Mouse (Mus musculus): ENCODE results near the gene Garnl3. TPM values are rescaled to one million over a fixed set of nuclear protein-coding genes. Genes with fewer than 3 reads are reported as not detected.
A peak's percentile ranks its signal among the peaks of the same experiment; 100 is the strongest.

Gene Garnl3
- polyA plus RNA-seq, 1 experiment: 46.5 TPM

- no peaks in the 10 kb centered on the region; the same call in none of the 2 replicates for H3K36me3 ChIP-seq (ENCODE audit: control insufficient read depth, insufficient read depth, low read length)
- TF ChIP-seq POLR2A (IDR thresholded peaks at IDR 0.05; ENCODE audit: control insufficient read depth, low read depth, low read length): no peak
- TF ChIP-seq CTCF (IDR thresholded peaks at IDR 0.05; ENCODE audit: control insufficient read depth, insufficient read depth, insufficient replicate concordance, low read depth, low read length): no peak
- no peaks in the 10 kb centered on the region for H3K27me3 ChIP-seq (ENCODE audit: control insufficient read depth, insufficient read depth, low read length)
- no peak overlapping the region for H3K4me3 ChIP-seq (ENCODE audit: control insufficient read depth, low read depth, low read length)
- no peak overlapping the region for H3K27ac ChIP-seq (ENCODE audit: control insufficient read depth, insufficient read depth, low read depth, low read length)
- no peaks in the 10 kb centered on the region for H3K4me1 ChIP-seq (ENCODE audit: control insufficient read depth, insufficient read depth, low read length)
These were observed 142.1 kb downstream of the Garnl3 start for GRCm38 (mm10) chr2:32989376-32989775.

GRCm38 (mm10) chr2:32985844-32986243, 145.6 kb downstream of the Garnl3 start:
- Histone ChIP-seq H3K27ac (ENCODE audit: control insufficient read depth, insufficient read depth, low read depth, low read length) (no peak overlapping the region), H3K4me3 (ENCODE audit: control insufficient read depth, low read depth, low read length) (no peak overlapping the region), H3K36me3 (ENCODE audit: control insufficient read depth, insufficient read depth, low read length) (no peaks in the 10 kb centered on the region; the same call in 1 of the 2 replicates), H3K4me1 (ENCODE audit: control insufficient read depth, insufficient read depth, low read length) (peaks cover 9% of the 10 kb centered on the region), H3K27me3 (ENCODE audit: control insufficient read depth, insufficient read depth, low read length) (no peaks in the 10 kb centered on the region)
- TF ChIP-seq CTCF (IDR thresholded peaks at IDR 0.05; ENCODE audit: control insufficient read depth, insufficient read depth, insufficient replicate concordance, low read depth, low read length) (no peak), POLR2A (IDR thresholded peaks at IDR 0.05; ENCODE audit: control insufficient read depth, low read depth, low read length) (no peak)

- Histone ChIP-seq H3K27me3 (ENCODE audit: control insufficient read depth, insufficient read depth, low read length) (no peaks in the 10 kb centered on the region), H3K4me1 (ENCODE audit: control insufficient read depth, insufficient read depth, low read length) (peaks cover 10% of the 10 kb centered on the region), H3K36me3 (ENCODE audit: control insufficient read depth, insufficient read depth, low read length) (no peaks in the 10 kb centered on the region; the same call in 1 of the 2 replicates), H3K4me3 (ENCODE audit: control insufficient read depth, low read depth, low read length) (no peak overlapping the region), H3K27ac (ENCODE audit: control insufficient read depth, insufficient read depth, low read depth, low read length) (no peak overlapping the region)
- no peak for TF ChIP-seq CTCF (IDR thresholded peaks at IDR 0.05; ENCODE audit: control insufficient read depth, insufficient read depth, insufficient replicate concordance, low read depth, low read length)
- TF ChIP-seq POLR2A (IDR thresholded peaks at IDR 0.05; ENCODE audit: control insufficient read depth, low read depth, low read length): no peak
These were observed 147.8 kb downstream of the Garnl3 start for GRCm38 (mm10) chr2:32983617-32984016.

GRCm38 (mm10) chr2:32982700-32983099, 148.8 kb downstream of the Garnl3 start:
- no peaks in the 10 kb centered on the region; the same call in 1 of the 2 replicates for H3K36me3 ChIP-seq (ENCODE audit: control insufficient read depth, insufficient read depth, low read length)
- peak overlapping the region; percentile 23; the same call in 1 of the 2 replicates for H3K27ac ChIP-seq (ENCODE audit: control insufficient read depth, insufficient read depth, low read depth, low read length)
- no peak for TF ChIP-seq POLR2A (IDR thresholded peaks at IDR 0.05; ENCODE audit: control insufficient read depth, low read depth, low read length)
- no peak for TF ChIP-seq CTCF (IDR thresholded peaks at IDR 0.05; ENCODE audit: control insufficient read depth, insufficient read depth, insufficient replicate concordance, low read depth, low read length)
- H3K27me3 ChIP-seq (ENCODE audit: control insufficient read depth, insufficient read depth, low read length): no peaks in the 10 kb centered on the region
- peak overlapping the region; percentile 89 for H3K4me3 ChIP-seq (ENCODE audit: control insufficient read depth, low read depth, low read length)
- H3K4me1 ChIP-seq (ENCODE audit: control insufficient read depth, insufficient read depth, low read length): peaks cover 10% of the 10 kb centered on the region

GRCm38 (mm10) chr2:32981725-32982271, 149.7 kb downstream of the Garnl3 start, which contains the start of gene Slc2a8:
Gene Slc2a8 (minus strand): TSS chr2:32982083.
- Histone ChIP-seq H3K27ac (ENCODE audit: control insufficient read depth, insufficient read depth, low read depth, low read length) (peak within 1 kb of the TSS; percentile 45; the same call in 1 of the 2 replicates), H3K27me3 (ENCODE audit: control insufficient read depth, insufficient read depth, low read length) (no peaks in the 10 kb centered on the region), H3K4me1 (ENCODE audit: control insufficient read depth, insufficient read depth, low read length) (peaks cover 10% of the 10 kb centered on the region), H3K4me3 (ENCODE audit: control insufficient read depth, low read depth, low read length) (peak within 1 kb of the TSS; percentile 89), H3K36me3 (ENCODE audit: control insufficient read depth, insufficient read depth, low read length) (no peaks in the 10 kb centered on the region; the same call in 1 of the 2 replicates)
- TF ChIP-seq POLR2A (IDR thresholded peaks at IDR 0.05; ENCODE audit: control insufficient read depth, low read depth, low read length) (peak; percentile 89), CTCF (IDR thresholded peaks at IDR 0.05; ENCODE audit: control insufficient read depth, insufficient read depth, insufficient replicate concordance, low read depth, low read length) (no peak)

- Histone ChIP-seq H3K27me3 (ENCODE audit: control insufficient read depth, insufficient read depth, low read length) (no peaks in the 10 kb centered on the region), H3K4me3 (ENCODE audit: control insufficient read depth, low read depth, low read length) (peak overlapping the region; percentile 89), H3K27ac (ENCODE audit: control insufficient read depth, insufficient read depth, low read depth, low read length) (no peak overlapping the region), H3K4me1 (ENCODE audit: control insufficient read depth, insufficient read depth, low read length) (peaks cover 10% of the 10 kb centered on the region), H3K36me3 (ENCODE audit: control insufficient read depth, insufficient read depth, low read length) (no peaks in the 10 kb centered on the region; the same call in 1 of the 2 replicates)
- no peak for TF ChIP-seq POLR2A (IDR thresholded peaks at IDR 0.05; ENCODE audit: control insufficient read depth, low read depth, low read length)
- no peak for TF ChIP-seq CTCF (IDR thresholded peaks at IDR 0.05; ENCODE audit: control insufficient read depth, insufficient read depth, insufficient replicate concordance, low read depth, low read length)
These were observed 150.2 kb downstream of the Garnl3 start for GRCm38 (mm10) chr2:32981281-32981680.

GRCm38 (mm10) chr2:32979675-32980074, 151.8 kb downstream of the Garnl3 start:
- H3K27me3 ChIP-seq (ENCODE audit: control insufficient read depth, insufficient read depth, low read length): no peaks in the 10 kb centered on the region
- H3K27ac ChIP-seq (ENCODE audit: control insufficient read depth, insufficient read depth, low read depth, low read length): no peak overlapping the region
- no peak overlapping the region for H3K4me3 ChIP-seq (ENCODE audit: control insufficient read depth, low read depth, low read length)
- H3K36me3 ChIP-seq (ENCODE audit: control insufficient read depth, insufficient read depth, low read length): no peaks in the 10 kb centered on the region; the same call in 1 of the 2 replicates
- H3K4me1 ChIP-seq (ENCODE audit: control insufficient read depth, insufficient read depth, low read length): peaks cover 10% of the 10 kb centered on the region
- TF ChIP-seq POLR2A (IDR thresholded peaks at IDR 0.05; ENCODE audit: control insufficient read depth, low read depth, low read length) (no peak), CTCF (IDR thresholded peaks at IDR 0.05; ENCODE audit: control insufficient read depth, insufficient read depth, insufficient replicate concordance, low read depth, low read length) (no peak)
